Mouse (Mus musculus) gastrocnemius, postnatal 36 days (tissue): ENCODE results near the gene Rpl18. TPM values are rescaled to one million over a fixed set of nuclear protein-coding genes. Genes with fewer than 3 reads are reported as not detected.

Source experiments
- DNase-seq, 2 experiments: peaks; one replicate each; pipeline ENCODE4 v3.0.0; 2022
- intact Hi-C: fragments of 180-260 bp; cut with DNase I; formaldehyde crosslinking; loops from one replicate; pipeline ENCODE4 v1.15.1; 2025
- long read RNA-seq, 2 experiments: library from polyadenylated mRNA; stranded (forward); transcript quantifications; one replicate each; pipeline ENCODE4 v2.0.0; 2021
- total RNA-seq, 2 experiments: library from RNA; stranded (reverse); gene quantifications; 2 replicates each; pipeline ENCODE4 v1.2.3; 2021

Rpl18 gene
- 100 to 1,000 TPM; 396 to 453 TPM for total RNA-seq
- long read RNA-seq, experiment 1, transcript Rpl18-201 (6 exons, 679 nt) = major isoform, 72 of 108 reads
- long read RNA-seq, experiment 1, transcript Rpl18-205 (2 exons, 450 nt) = minor isoform, 11 of 108 reads
- long read RNA-seq, experiment 1, partial matches to known transcripts = 23 of 108 reads
- long read RNA-seq, experiment 1, other reads (novel, unspliced or antisense) = 1 of 108 reads
- long read RNA-seq, experiment 2, transcript Rpl18-201 (6 exons, 679 nt) = major isoform, 107 of 142 reads
- long read RNA-seq, experiment 2, transcript Rpl18-205 (2 exons, 450 nt) = minor isoform, 8 of 142 reads
- long read RNA-seq, experiment 2, partial matches to known transcripts = 19 of 142 reads
- long read RNA-seq, experiment 2, other reads (novel, unspliced or antisense) = 5 of 142 reads

DNA sequence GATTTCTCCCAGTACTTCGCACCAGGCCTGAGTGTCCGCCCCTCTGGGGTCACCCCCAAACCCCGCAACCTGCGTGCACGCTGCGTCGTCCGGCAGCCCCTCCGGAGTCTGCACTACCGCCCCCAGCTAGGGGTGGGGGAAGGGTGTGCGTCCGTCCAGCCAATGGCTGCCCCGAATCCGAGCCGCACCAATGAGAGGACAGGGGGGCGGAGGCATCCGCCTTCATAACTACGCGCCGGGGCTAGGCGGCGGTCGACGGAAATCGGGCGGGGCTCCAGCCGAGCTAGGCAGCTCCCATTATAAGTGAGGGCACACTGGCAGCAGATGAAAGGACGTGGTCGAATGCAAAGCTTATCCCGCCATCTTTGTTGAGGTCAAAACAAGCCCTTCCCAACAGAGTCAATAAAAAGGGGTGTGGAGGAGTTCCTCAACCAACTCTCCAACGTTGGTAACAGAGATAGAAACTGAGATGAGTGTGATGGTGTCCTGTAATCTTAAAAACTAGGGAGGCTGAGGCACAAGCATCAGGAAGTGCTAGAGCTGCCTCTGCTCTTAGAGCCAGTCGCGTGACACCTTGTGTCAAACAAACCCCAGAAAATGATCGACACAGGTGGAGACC lies at the start of gene Rpl18:
TSS of gene Rpl18 (plus strand) at position 368 of the 619 bp plus-strand sequence.
- peak; percentile 91 to 95 for DNase-seq
- intact Hi-C loops = no loop called here

- DNase-seq = no peak
- intact Hi-C loops = loop anchor here (5.0 kb wide), 1 partner anchor 49 kb away; the partner anchor contains the start of genes Fgf21 and Fut1
These were observed 49.1 kb upstream of the Rpl18 start, which contains the start of gene Fut2 for GRCm38 (mm10) chr7:45666161-45666560. Fut2 (minus strand) TSS chr7:45666394.

DNA sequence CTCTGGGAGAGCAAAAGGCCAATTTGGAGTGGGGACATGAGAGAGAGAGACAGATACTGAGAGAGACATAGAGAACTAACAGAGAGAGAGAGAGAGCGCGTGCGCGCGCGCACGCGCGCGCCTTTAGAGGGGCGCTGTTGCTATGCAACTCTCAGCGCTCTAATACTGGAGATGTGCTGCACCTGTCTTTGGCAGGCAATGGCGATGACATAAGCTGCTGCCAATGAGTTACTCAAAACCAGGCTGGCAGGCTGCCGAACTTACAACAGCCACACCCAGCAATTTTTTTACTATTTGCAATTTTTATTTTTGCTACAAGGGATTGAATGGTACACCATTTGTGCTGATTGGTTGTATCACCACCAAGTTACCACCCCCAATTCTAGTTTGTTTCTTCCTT lies 47.5 kb upstream of the Rpl18 start:
- DNase-seq = no peak
- intact Hi-C loops = loop anchor here (5.0 kb wide), 1 partner anchor 50 kb away; the partner anchor contains the start of genes Fgf21 and Fut1

GRCm38 (mm10) chr7:45668921-45669320 lies 46.3 kb upstream of the Rpl18 start:
- intact Hi-C loops = loop anchor here (5.0 kb wide), 1 partner anchor 52 kb away; the partner anchor contains the start of genes Fgf21 and Fut1
- DNase-seq = no peak

- DNase-seq = no peak
- intact Hi-C loops = no loop called here
These were observed 37.5 kb upstream of the Rpl18 start for GRCm38 (mm10) chr7:45677627-45678295.

DNA sequence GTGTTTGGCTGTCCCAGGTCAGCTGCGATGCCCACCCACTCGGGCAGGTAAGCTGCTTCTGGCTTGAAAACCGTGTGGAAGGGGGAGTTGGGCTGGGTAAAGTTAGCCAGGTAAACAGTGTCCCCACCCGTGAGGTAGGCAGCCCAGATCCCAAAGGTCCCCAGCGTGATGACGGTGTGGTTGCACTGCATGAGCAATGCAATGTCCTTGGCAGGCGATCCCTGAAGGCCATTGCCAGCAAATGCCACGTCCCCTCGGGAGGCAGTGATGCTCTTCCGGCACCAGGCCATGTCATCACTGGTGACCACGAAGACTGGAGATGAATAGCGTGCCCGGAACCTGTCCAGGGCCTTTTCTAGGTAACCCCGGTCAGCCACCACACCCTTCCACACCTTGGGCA lies 36.7 kb upstream of the Rpl18 start:
- intact Hi-C loops = no loop called here
- no peak for DNase-seq

- DNase-seq = no peak
- intact Hi-C loops = no loop called here
These were observed 35.2 kb upstream of the Rpl18 start for GRCm38 (mm10) chr7:45679966-45680621.

DNA sequence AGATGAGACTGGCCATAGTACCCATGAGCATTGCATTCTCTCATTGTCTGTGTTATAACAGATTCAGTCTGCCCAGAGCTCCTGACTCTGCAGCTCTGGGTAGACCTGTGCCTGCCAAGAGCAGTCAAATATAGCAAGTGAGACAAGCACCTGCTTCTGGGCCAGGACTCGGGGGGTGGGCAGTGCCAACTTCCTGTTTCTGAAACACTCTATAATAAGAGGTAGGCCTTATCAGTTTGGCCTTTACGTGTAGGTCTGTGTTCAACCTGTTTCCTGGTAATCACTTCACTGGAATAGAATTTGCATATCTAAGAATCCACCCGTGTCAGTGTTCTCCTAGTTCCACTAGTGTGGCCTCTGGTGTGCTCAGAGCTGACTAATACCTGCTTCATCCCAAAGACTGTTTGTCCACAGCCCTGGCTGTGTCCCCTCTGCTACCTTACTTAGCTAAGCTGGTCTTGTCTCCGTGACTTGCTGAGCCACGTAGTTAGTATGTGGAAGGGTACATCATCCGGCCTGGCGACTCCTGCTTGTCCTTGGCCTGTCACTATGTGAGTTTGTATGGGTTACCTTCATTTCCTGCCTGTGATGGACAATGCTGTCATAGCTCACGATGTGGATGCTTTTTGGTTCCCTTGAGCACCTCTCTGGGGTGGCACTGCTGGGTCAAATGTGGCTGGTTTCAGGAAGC lies 34.1 kb upstream of the Rpl18 start:
- DNase-seq = no peak
- intact Hi-C loops = no loop called here

DNA sequence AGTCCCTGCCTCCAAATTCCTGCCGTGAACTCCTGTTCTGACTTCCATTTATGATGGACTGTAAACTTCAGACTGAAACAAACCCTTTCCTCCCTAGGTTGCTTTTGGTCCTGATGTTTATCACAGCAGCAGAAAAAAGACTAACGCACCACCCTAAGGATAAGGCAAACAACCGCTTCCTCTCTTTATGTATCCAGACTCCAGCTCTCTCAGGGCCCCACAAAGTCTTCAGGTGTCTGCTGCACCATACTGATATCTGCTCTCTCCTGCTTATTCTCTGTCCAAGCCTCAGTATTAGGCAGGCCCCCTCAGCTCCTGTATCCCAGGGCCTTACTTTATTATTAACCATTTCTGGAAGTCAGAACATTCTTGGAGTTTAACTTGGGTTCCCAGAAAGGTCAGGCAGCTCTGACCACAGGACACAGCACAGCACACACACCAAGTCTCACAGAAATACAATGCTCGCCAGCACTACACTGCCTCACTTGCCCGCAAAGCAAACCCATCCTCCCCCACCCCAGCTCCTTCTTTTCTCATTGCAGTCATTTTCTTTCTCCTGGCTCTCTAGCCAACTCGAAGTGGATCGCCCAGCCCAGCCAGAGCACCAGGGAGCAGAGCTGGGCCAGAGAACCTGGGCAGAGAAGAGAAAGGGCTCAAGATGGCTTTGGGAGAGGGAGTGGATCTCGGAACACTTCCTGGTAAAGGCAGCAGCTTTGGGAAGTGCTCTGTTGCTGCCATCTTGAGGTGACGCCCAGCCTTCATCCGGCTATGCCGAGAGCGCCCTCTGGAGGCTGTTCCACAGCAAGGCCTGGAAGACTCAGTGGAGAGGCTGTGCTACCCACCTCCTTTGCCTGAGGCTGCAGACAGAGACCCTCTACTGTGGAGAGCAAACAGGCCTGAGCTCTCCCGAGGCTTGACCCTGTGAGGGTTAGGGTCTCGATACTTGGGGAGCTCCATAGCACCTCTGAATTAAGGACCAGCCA lies 32.8 kb upstream of the Rpl18 start:
- peak; percentile 81 for DNase-seq
- intact Hi-C loops = loop anchor here (2.0 kb wide), 1 partner anchor 36 kb away; no protein-coding TSS in a partner anchor

- no peak for DNase-seq
- intact Hi-C loops = loop anchor here (2.0 kb wide), 1 partner anchor 37 kb away; no protein-coding TSS in a partner anchor
These were observed 31.7 kb upstream of the Rpl18 start, which contains the start of gene Ntn5 for GRCm38 (mm10) chr7:45683396-45684050. Ntn5 (plus strand) TSS chr7:45684022.

DNA sequence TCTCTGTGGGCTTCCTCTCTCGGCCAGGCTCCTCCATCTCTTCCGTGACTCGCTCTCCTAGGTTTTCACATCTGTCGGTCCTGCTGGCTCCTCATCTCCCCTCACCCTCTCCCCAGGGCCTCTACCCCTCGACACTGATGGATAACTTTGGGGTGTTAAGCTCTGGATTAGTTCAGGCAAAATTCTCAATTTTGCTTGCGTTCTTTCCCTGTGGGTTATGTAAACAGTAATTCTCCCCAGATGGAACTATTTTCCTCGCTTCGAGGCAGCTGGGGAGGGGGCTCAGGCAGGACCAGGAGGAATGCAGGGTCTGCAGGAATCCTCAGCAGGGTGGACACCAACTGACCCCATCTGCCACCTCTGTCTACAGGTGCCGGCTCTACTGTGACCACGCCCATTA lies 29.4 kb upstream of the Rpl18 start:
- DNase-seq = no peak
- intact Hi-C loops = no loop called here

- intact Hi-C loops = no loop called here
- DNase-seq = peak in 1 of 2 experiments; percentile 1
These were observed 28.4 kb upstream of the Rpl18 start for GRCm38 (mm10) chr7:45686841-45687240.

- intact Hi-C loops = no loop called here
- no peak for DNase-seq
These were observed 26.2 kb upstream of the Rpl18 start for GRCm38 (mm10) chr7:45689099-45689498.

- no peak for DNase-seq
- intact Hi-C loops = loop anchor here (5.0 kb wide), 1 partner anchor 32 kb away; no protein-coding TSS in a partner anchor
These were observed 25.5 kb upstream of the Rpl18 start for GRCm38 (mm10) chr7:45689800-45690199.

DNA sequence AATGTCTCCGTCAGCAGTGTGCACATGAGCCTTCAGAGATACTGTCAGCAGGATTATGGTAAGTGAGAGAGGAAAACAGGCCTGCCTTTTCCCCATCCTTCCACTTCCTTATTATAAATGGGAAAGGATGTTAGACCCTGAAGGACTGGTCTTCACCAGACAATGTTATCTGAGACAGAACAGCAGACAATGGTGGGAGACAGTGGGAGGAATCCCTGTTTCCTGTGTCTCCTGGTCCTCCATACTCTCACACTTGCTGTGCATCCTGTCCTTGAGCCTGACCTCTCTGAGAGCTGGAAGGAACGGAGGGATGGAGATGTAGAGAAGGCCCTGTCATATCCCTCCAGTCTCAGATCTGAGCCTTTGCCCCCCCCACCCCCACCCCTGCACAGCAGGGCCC lies 22.9 kb upstream of the Rpl18 start:
- no peak for DNase-seq
- intact Hi-C loops = loop anchor here (5.0 kb wide), 1 partner anchor 35 kb away; no protein-coding TSS in a partner anchor

DNA sequence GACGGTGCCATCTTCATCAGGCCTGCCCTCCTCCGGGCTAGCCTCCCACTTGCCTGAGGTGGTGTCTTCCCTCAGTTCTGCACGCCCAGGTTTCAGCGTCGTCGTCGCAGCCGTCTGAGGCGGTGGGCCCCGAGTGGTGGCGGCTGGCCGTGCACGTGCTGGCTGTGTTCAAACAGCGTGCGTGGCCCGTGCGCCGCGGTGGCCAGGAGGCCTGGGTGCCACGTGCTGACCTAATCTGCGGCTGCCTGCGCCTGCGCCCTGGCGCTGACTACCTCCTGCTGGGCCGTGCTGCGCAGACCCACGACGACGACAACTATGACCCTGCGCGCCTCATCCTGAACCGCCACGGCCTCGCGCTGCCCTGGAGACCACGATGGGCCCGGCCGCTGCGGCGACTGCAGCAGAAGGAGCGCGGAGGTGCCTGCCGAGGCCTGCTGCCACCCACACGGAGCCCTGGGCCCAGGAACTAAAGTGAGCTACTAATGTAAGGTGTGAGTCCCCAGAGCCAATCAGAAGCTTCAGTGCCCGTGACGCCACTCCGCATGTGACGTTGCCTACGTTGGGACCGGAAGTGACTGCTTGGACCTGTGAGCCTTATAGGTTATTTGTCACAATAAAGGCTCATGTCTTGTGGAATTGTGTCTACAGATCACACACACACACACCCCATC lies 21.2 kb upstream of the Rpl18 start, which contains the start of gene Sec1:
TSS of gene Sec1 (minus strand) at position 482 of the 671 bp plus-strand sequence.
- DNase-seq = no peak
- intact Hi-C loops = loop anchor here (5.0 kb wide), 1 partner anchor 37 kb away; no protein-coding TSS in a partner anchor

DNA sequence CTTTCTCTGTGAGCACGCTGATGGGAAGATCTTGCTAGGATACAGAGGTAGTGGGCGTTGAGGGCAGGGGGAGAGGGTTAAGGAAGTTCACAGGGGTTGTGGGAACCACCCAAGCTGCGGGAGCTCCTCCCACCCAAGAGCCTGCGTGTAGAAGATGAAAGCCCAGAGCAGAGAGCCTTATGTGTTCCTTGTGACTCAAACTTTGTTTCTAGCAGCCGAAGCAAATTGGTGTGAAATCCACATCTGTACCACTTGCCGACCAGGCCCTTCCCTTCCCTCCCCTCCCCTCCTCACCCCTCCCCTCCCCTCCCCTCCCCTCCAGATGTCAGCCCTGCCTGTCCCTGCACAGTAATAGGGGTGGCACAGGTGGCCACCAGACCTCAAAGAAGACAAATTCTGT lies 20.2 kb upstream of the Rpl18 start:
- intact Hi-C loops = no loop called here
- DNase-seq = no peak
